Mouse (Mus musculus): ENCODE measurements around the gene St6galnac3. TPM values are rescaled to one million over a fixed set of nuclear protein-coding genes. Genes with fewer than 3 reads are reported as not detected.

St6galnac3 gene
- polyA plus RNA-seq (2015; fragmentation: Illumina TruSeq; extraction: RNeasy Lipid Tissue Mini Kit (QIAGEN cat#74804); ENCODE audit: insufficient read depth, low read depth, low replicate concordance) = 1.3 TPM

DNA sequence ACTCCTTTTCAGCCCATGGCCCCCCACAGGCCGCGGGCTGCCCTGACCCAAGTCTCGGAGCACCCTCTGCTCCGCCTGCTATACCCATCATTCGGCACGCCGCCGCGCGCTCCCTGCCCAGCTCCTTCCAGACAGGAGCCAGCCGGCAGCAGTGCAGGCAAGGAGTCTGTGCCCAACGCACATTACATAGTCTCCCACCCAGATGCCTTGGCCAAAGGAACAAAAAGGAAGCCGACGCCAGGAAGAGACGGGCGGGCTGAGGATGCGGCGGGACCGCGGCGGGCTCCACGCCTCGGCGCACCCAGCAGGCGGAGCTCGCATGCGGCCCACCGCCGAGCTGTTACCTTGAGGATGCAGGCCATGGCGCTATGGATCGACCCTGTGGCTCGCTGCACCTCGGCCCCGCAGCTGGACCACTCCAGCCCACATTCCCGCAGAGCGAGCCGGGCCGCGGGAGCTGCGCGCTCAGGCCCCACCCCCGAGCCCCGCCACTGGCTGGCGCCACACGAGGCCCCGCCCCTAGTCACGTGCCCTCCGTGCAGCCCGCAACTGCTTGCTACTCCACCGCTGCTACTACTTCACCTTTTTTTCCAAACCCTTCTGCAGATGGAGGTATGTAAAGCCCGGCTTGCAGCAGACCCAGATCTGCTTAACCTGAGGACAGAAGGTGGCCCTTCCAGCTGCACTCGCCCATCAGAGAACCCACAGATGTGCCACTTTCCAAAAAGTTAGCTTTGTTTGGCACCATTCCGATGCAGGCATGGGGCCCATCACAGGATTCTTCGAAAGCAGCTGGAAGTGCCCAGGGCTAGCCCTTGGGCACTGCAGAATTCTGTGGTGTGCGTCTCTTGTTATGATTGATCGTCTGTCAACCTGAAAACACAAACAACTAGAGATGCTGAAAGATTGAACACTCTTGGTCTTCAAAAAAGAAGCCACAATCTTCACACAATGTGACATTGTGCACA is at the start of gene St6galnac3:
Gene St6galnac3 (minus strand): TSS at position 474 of the 968 bp plus-strand sequence.

Other genes with a start within 250 kb of the St6galnac3 start
- not detected for gene Asb17, start 119.0 kb upstream of the St6galnac3 start, polyA plus RNA-seq (2015; fragmentation: Illumina TruSeq; extraction: RNeasy Lipid Tissue Mini Kit (QIAGEN cat#74804); ENCODE audit: insufficient read depth, low read depth, low replicate concordance)
- not detected for gene Msh4, start 181.0 kb upstream of the St6galnac3 start, polyA plus RNA-seq (2015; fragmentation: Illumina TruSeq; extraction: RNeasy Lipid Tissue Mini Kit (QIAGEN cat#74804); ENCODE audit: insufficient read depth, low read depth, low replicate concordance)
- gene Rabggtb, start 187.8 kb upstream of the St6galnac3 start, polyA plus RNA-seq (2015; fragmentation: Illumina TruSeq; extraction: RNeasy Lipid Tissue Mini Kit (QIAGEN cat#74804); ENCODE audit: insufficient read depth, low read depth, low replicate concordance) = 27.1 TPM
- gene Acadm, start 219.5 kb upstream of the St6galnac3 start, polyA plus RNA-seq (2015; fragmentation: Illumina TruSeq; extraction: RNeasy Lipid Tissue Mini Kit (QIAGEN cat#74804); ENCODE audit: insufficient read depth, low read depth, low replicate concordance) = 19.4 TPM
- gene Slc44a5, start 248.3 kb upstream of the St6galnac3 start, polyA plus RNA-seq (2015; fragmentation: Illumina TruSeq; extraction: RNeasy Lipid Tissue Mini Kit (QIAGEN cat#74804); ENCODE audit: insufficient read depth, low read depth, low replicate concordance) = not detected

Data from pancreas, adult 10 weeks (tissue).